Mouse (Mus musculus) hindbrain, embryonic 12.5 days (tissue): ENCODE measurements at regions not wholly inside any gene's neighbourhood (a gene's known extent, or its start where the extent isn't known, plus 50 kb on each side); places are given as distances from the start of the nearest gene placed in this dataset.

Experiments
- ATAC-seq: fragments of 200-750 bp; cut with Nextera tagmentation; 2 replicates; pipeline ENCODE4 v1.8.0; 2017; ENCODE audit warnings: moderate TSS enrichment; ENCODE audit not compliant: low FRiP score
- H3K27ac ChIP-seq: fragments of 300-500 bp; sonication (generic); 2 replicates; pipeline ENCODE4 v1.5.1; 2016; ENCODE audit warnings: mild to moderate bottlenecking
- H3K27me3 ChIP-seq: fragments of 300-500 bp; sonication (generic); 2 replicates; pipeline ENCODE4 v1.6.1; 2016; ENCODE audit warnings: mild to moderate bottlenecking
- H3K36me3 ChIP-seq: fragments of 300-500 bp; sonication (generic); 2 replicates; pipeline ENCODE4 v1.6.1; 2016; ENCODE audit warnings: mild to moderate bottlenecking
- H3K4me1 ChIP-seq: fragments of 300-500 bp; sonication (generic); 2 replicates; pipeline ENCODE4 v1.6.1; 2016
- H3K4me2 ChIP-seq: fragments of 300-500 bp; sonication (generic); replicated peaks from 2 replicates; pipeline ENCODE4 v1.6.1; 2016; ENCODE audit warnings: mild to moderate bottlenecking
- H3K4me3 ChIP-seq: fragments of 300-500 bp; sonication (generic); 2 replicates; pipeline ENCODE4 v1.5.1; 2016; ENCODE audit warnings: mild to moderate bottlenecking
- H3K9ac ChIP-seq: fragments of 300-500 bp; sonication (generic); 2 replicates; pipeline ENCODE4 v1.6.1; 2016; ENCODE audit warnings: mild to moderate bottlenecking, moderate library complexity
- H3K9me3 ChIP-seq: fragments of 300-500 bp; sonication (generic); replicated peaks from 2 replicates; pipeline ENCODE4 v1.6.1; 2016; ENCODE audit warnings: mild to moderate bottlenecking
- WGBS: fragments of 180-500 bp; shearing (Covaris S2); methylation state at CpG from one replicate; pipeline ENCODE4 v1.1.7; 2016; 5-methylcytosine and 5-hydroxymethylcytosine counted together

GRCm38 (mm10) chr19:42673133-42673532 is 60.5 kb upstream of the Loxl4 start:
- Histone ChIP-seq H3K9me3 (no peaks in the 10 kb centered on the region), H3K36me3 (no peaks in the 10 kb centered on the region), H3K4me2 (no peak overlapping the region), H3K27ac (0 out of 2 replicates have a peak overlapping the region, but pooled peaks have one; percentile 40), H3K4me3 (no peak overlapping the region), H3K9ac (no peak overlapping the region), H3K27me3 (peaks cover 38% of the 10 kb centered on the region), H3K4me1 (peaks cover 29% of the 10 kb centered on the region)
- 14% methylated on average over 9 of the region's 9 CpGs for WGBS
- ATAC-seq: peak; percentile 86

- Histone ChIP-seq H3K4me3 (no peak overlapping the region), H3K4me1 (peaks cover 31% of the 10 kb centered on the region), H3K9me3 (no peaks in the 10 kb centered on the region), H3K27ac (no peak overlapping the region), H3K4me2 (no peak overlapping the region), H3K9ac (no peak overlapping the region), H3K36me3 (no peaks in the 10 kb centered on the region), H3K27me3 (peaks cover 34% of the 10 kb centered on the region)
- no peak for ATAC-seq
- WGBS: 69% methylated on average over 6 of the region's 6 CpGs
Measured at GRCm38 (mm10) chr19:42669886-42670285, 57.3 kb upstream of the Loxl4 start.

- Histone ChIP-seq H3K36me3 (no peaks in the 10 kb centered on the region), H3K4me1 (peaks cover 22% of the 10 kb centered on the region), H3K4me3 (no peak overlapping the region), H3K27ac (no peak overlapping the region), H3K9me3 (no peaks in the 10 kb centered on the region), H3K27me3 (peaks cover 34% of the 10 kb centered on the region), H3K4me2 (no peak overlapping the region), H3K9ac (no peak overlapping the region)
- no peak for ATAC-seq
- 68% methylated on average over 14 of the region's 14 CpGs for WGBS
Measured at GRCm38 (mm10) chr19:42668385-42669098, 55.9 kb upstream of the Loxl4 start.

GRCm38 (mm10) chr19:42666906-42667305 is 54.3 kb upstream of the Loxl4 start:
- no peak for ATAC-seq
- Histone ChIP-seq H3K4me2 (no peak overlapping the region), H3K9me3 (no peaks in the 10 kb centered on the region), H3K4me3 (no peak overlapping the region), H3K36me3 (no peaks in the 10 kb centered on the region), H3K27ac (no peak overlapping the region), H3K9ac (no peak overlapping the region), H3K4me1 (peaks cover 11% of the 10 kb centered on the region), H3K27me3 (peaks cover 33% of the 10 kb centered on the region)
- WGBS: 80% methylated on average over 5 of the region's 5 CpGs
